Mouse (Mus musculus): ENCODE measurements around the gene Smarcd1. TPM values are rescaled to one million over a fixed set of nuclear protein-coding genes. Genes with fewer than 3 reads are reported as not detected.

Smarcd1 gene
- total and polyA plus RNA-seq, 2 experiments from 2014 or later, result 83.0 to 92.2 TPM

GRCm38 (mm10) chr15:99674866-99675265 lies 27.1 kb upstream of the Smarcd1 start:
- H3K36me3 ChIP-seq (ENCODE audit: insufficient read depth, low read length), result peaks cover 14% of the 10 kb centered on the region; the same call in 1 of the 2 replicates
- H3K4me2 ChIP-seq (ENCODE audit: low read depth, low read length, poor library complexity, severe bottlenecking), result peak overlapping the region; percentile 44
- DNase-seq (ENCODE audit: low spot score), result no peak
- H3K9me3 ChIP-seq (ENCODE audit: low read length), result no peaks in the 10 kb centered on the region
- 78% methylated on average over 3 of the region's 3 CpGs for WGBS
- no peak overlapping the region for H3K9ac ChIP-seq (replicated peaks; ENCODE audit: low read length, poor library complexity, severe bottlenecking)
- no peak for ATAC-seq (ENCODE audit: low FRiP score)
- no peak overlapping the region for H3K27ac ChIP-seq (ENCODE audit: low read depth, low read length)
- no peaks in the 10 kb centered on the region for H3K27me3 ChIP-seq (ENCODE audit: insufficient read depth, low read length)
- peaks cover 33% of the 10 kb centered on the region for H3K4me1 ChIP-seq (ENCODE audit: insufficient read depth, low read length)
- TF ChIP-seq CTCF (IDR thresholded peaks at IDR 0.05), result no peak
- H3K4me3 ChIP-seq (ENCODE audit: low read depth, low read length), result peak overlapping the region; percentile 9; the same call in 1 of the 2 replicates

DNA sequence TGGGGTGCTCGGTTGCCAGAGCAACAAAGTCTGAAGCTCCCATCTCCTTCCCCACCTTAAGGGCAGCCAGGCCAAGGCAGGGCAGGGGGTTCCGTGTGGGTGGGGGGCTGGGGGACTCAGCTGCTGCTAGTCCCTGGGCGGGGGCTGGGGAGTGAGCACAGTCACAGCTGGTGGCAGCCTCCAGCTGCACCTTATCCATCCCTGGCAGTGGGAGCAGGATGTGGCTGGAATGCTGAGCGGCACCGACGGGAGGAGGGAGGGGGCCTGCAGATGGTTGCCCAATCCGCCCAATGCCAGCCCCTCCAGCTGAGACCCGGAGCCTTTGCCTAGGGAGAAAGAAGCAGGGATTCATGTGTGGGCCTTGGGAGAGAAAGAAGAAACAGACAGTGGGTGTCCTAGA lies 24.8 kb upstream of the Smarcd1 start:
- Histone ChIP-seq H3K9me3 (ENCODE audit: low read length) (no peaks in the 10 kb centered on the region), H3K27me3 (ENCODE audit: insufficient read depth, low read length) (no peaks in the 10 kb centered on the region), H3K4me3 (ENCODE audit: low read depth, low read length) (peak overlapping the region; percentile 2; the same call in 1 of the 2 replicates), H3K4me1 (ENCODE audit: insufficient read depth, low read length) (peaks cover 29% of the 10 kb centered on the region), H3K4me2 (ENCODE audit: low read depth, low read length, poor library complexity, severe bottlenecking) (peak overlapping the region; percentile 44), H3K27ac (ENCODE audit: low read depth, low read length) (peak overlapping the region; percentile 47), H3K36me3 (ENCODE audit: insufficient read depth, low read length) (peaks cover 14% of the 10 kb centered on the region; the same call in 1 of the 2 replicates), H3K9ac (replicated peaks; ENCODE audit: low read length, poor library complexity, severe bottlenecking) (peak overlapping the region; percentile 42)
- no peak for TF ChIP-seq CTCF (IDR thresholded peaks at IDR 0.05)
- DNase-seq (ENCODE audit: low spot score) (peak; percentile 72), ATAC-seq (ENCODE audit: low FRiP score) (peak; percentile 25; the same call in 1 of the 2 replicates)
- WGBS, result 17% methylated on average over 8 of the region's 8 CpGs

DNA sequence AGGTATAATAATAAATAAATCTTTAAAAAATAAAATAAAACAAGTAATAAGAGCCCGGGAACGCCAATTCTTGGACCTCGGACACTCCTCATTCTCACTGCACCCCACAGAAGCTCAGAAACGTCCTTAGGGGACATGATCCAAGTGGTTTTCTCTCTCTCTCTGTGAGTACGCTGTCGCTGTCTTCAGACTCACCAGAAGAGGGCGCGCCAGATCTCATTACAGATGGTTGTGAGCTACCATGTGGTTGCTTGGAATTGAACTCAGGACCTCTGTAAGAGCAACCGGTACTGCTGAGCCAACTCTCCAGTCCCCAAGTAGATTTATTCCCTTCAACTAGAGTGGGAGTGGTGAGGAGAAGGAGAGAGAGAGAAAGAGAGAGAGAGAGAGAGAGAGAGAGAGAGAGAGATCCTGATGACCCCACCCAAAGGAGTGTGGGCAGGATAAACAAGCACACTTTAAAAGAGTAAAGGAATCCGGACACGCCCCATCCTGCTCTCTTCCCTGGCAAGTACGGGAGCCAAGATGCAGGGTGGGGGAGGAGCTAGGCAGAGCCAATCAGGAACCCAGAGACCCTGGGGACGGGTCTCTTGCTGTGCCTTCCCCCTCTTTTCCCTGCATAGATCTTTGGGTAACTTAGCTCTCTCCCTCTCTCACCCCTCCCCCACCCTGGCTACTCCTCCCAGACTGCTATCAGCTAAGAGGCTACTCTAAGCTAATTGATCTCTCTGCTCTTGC lies 23.7 kb upstream of the Smarcd1 start:
- no peaks in the 10 kb centered on the region for H3K9me3 ChIP-seq (ENCODE audit: low read length)
- no peak overlapping the region for H3K4me2 ChIP-seq (ENCODE audit: low read depth, low read length, poor library complexity, severe bottlenecking)
- no peak for ATAC-seq (ENCODE audit: low FRiP score)
- peak; percentile 57 for TF ChIP-seq CTCF (IDR thresholded peaks at IDR 0.05)
- peaks cover 22% of the 10 kb centered on the region for H3K4me1 ChIP-seq (ENCODE audit: insufficient read depth, low read length)
- no peak for DNase-seq (ENCODE audit: low spot score)
- H3K27ac ChIP-seq (ENCODE audit: low read depth, low read length), result no peak overlapping the region
- no peaks in the 10 kb centered on the region for H3K27me3 ChIP-seq (ENCODE audit: insufficient read depth, low read length)
- WGBS, result 14% methylated on average over 13 of the region's 13 CpGs
- H3K36me3 ChIP-seq (ENCODE audit: insufficient read depth, low read length), result peaks cover 9% of the 10 kb centered on the region; the same call in 1 of the 2 replicates
- no peak overlapping the region for H3K9ac ChIP-seq (replicated peaks; ENCODE audit: low read length, poor library complexity, severe bottlenecking)
- no peak overlapping the region for H3K4me3 ChIP-seq (ENCODE audit: low read depth, low read length)

GRCm38 (mm10) chr15:99679008-99679407 lies 22.9 kb upstream of the Smarcd1 start:
- no peak overlapping the region for H3K9ac ChIP-seq (replicated peaks; ENCODE audit: low read length, poor library complexity, severe bottlenecking)
- no peak for DNase-seq (ENCODE audit: low spot score)
- no peak for ATAC-seq (ENCODE audit: low FRiP score)
- H3K36me3 ChIP-seq (ENCODE audit: insufficient read depth, low read length), result peaks cover 1% of the 10 kb centered on the region; the same call in 1 of the 2 replicates
- H3K4me2 ChIP-seq (ENCODE audit: low read depth, low read length, poor library complexity, severe bottlenecking), result no peak overlapping the region
- H3K9me3 ChIP-seq (ENCODE audit: low read length), result no peaks in the 10 kb centered on the region
- no peak overlapping the region for H3K27ac ChIP-seq (ENCODE audit: low read depth, low read length)
- WGBS, result 72% methylated on average over 7 of the region's 7 CpGs
- H3K4me3 ChIP-seq (ENCODE audit: low read depth, low read length), result no peak overlapping the region
- peaks cover 18% of the 10 kb centered on the region for H3K4me1 ChIP-seq (ENCODE audit: insufficient read depth, low read length)
- H3K27me3 ChIP-seq (ENCODE audit: insufficient read depth, low read length), result no peaks in the 10 kb centered on the region
- no peak for TF ChIP-seq CTCF (IDR thresholded peaks at IDR 0.05)

DNA sequence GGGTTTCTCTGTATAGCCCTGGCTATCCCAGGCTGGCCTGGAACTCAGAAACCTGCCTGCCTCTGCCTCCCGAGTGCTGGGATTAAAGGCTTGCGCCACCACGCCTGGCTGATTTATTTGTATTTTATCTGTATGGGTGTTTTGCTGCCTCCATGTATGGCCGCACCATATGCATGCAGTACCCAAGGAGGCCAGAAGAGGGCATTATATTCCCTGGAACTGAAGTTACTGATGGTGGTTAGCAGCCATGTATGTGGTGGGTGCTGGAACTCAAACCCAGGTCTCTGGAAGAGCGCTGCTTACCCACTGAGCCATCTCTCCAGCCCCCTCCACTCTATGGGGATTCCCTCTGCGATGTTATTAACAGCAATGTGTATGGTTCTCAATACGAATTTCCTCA lies 19.0 kb upstream of the Smarcd1 start:
- no peaks in the 10 kb centered on the region for H3K9me3 ChIP-seq (ENCODE audit: low read length)
- ATAC-seq (ENCODE audit: low FRiP score), result no peak
- TF ChIP-seq CTCF (IDR thresholded peaks at IDR 0.05), result peak; percentile 65
- H3K9ac ChIP-seq (replicated peaks; ENCODE audit: low read length, poor library complexity, severe bottlenecking), result no peak overlapping the region
- H3K4me1 ChIP-seq (ENCODE audit: insufficient read depth, low read length), result no peaks in the 10 kb centered on the region
- no peak overlapping the region for H3K4me3 ChIP-seq (ENCODE audit: low read depth, low read length)
- WGBS, result 91% methylated on average over 7 of the region's 7 CpGs
- DNase-seq (ENCODE audit: low spot score), result no peak
- H3K27me3 ChIP-seq (ENCODE audit: insufficient read depth, low read length), result no peaks in the 10 kb centered on the region
- H3K36me3 ChIP-seq (ENCODE audit: insufficient read depth, low read length), result no peaks in the 10 kb centered on the region
- no peak overlapping the region for H3K27ac ChIP-seq (ENCODE audit: low read depth, low read length)
- H3K4me2 ChIP-seq (ENCODE audit: low read depth, low read length, poor library complexity, severe bottlenecking), result no peak overlapping the region

GRCm38 (mm10) chr15:99684156-99684555 lies 17.8 kb upstream of the Smarcd1 start:
- no peak overlapping the region for H3K27ac ChIP-seq (ENCODE audit: low read depth, low read length)
- no peak overlapping the region for H3K4me3 ChIP-seq (ENCODE audit: low read depth, low read length)
- H3K4me1 ChIP-seq (ENCODE audit: insufficient read depth, low read length), result no peaks in the 10 kb centered on the region
- no peak for TF ChIP-seq CTCF (IDR thresholded peaks at IDR 0.05)
- DNase-seq (ENCODE audit: low spot score) (no peak), ATAC-seq (ENCODE audit: low FRiP score) (no peak)
- H3K27me3 ChIP-seq (ENCODE audit: insufficient read depth, low read length), result no peaks in the 10 kb centered on the region
- no peaks in the 10 kb centered on the region for H3K36me3 ChIP-seq (ENCODE audit: insufficient read depth, low read length)
- H3K9me3 ChIP-seq (ENCODE audit: low read length), result no peaks in the 10 kb centered on the region
- no peak overlapping the region for H3K9ac ChIP-seq (replicated peaks; ENCODE audit: low read length, poor library complexity, severe bottlenecking)
- 95% methylated on average over 5 of the region's 5 CpGs for WGBS
- H3K4me2 ChIP-seq (ENCODE audit: low read depth, low read length, poor library complexity, severe bottlenecking), result no peak overlapping the region
